Mouse (Mus musculus) cerebellum, postnatal 14 days (tissue): Measurements from ENCODE around the gene Tyw1.

Experiments
- DNase-seq, 2 experiments: peaks; one replicate each; pipeline ENCODE4 v3.0.0; 2021; ENCODE audit warnings: mixed read lengths in 2 of 2

Tyw1 gene

DNA sequence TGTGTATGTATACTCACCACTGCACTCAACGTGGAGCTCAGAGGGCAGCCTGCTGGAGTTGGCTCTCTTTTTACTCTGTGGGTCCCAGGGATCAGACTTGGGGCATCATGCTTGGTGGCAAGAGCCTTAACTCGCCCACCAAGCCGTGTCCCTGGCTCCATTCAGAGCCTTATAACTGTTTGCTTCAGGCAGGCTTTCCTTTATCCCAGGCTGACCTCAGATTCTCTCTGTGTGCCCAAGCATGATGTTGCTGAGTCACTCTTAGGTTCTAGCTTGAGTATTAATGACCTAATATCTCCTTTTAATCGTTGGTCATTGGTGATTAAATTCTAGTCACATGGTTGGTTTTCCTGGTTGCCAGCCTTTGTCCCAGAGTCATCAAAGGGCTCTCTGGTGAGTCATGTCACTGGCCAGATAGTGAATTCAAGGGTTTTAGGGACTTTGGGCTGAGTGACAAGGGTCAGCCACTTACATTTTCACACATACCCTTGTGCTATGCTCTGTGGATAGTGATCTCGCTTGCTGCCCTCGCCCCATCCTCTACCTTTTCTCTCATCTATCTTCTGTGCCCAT is 9.1 kb downstream of the Tyw1 start:
- no peak for DNase-seq

DNA sequence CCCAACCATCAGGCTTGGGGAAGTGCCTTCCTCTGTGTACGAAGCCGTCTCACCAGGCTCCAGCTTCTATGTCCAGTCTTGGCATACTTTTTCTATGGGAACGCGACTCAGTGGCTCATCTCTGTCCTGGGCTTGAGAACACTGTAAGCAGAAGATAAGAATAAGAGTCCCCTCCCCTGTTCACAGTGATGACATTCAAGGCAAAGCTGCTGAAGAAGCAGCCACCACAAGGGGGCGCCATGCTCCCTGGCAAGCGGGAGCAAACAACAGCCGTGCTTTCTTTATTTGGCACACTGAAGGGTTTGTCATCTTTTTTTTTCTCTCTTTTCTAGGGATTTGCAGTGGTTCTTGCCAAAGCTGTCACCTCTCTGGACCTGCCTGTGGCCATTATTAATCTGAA is 11.2 kb downstream of the Tyw1 start:
- DNase-seq: peak; percentile 50 to 78

DNA sequence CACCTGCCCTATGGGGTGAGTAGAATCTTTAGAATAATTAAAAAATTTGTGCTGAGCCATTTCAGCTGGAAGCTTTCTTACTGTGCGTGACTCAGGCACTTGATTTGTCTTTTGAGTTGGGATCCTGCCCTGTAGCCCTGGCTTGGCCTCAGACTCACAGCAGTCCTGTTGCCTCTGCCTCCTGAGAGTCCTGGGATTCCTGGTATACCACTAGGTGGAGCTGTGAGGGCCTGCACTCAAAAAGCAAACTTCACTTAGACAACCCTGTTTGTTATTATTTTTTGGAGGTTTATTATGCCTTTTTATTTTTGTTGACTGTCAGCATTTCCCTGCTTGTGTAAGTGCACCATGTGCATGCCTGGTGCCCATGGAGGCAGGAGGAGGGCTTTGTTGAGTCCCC is 11.9 kb downstream of the Tyw1 start:
- peak; percentile 56 for DNase-seq

DNA sequence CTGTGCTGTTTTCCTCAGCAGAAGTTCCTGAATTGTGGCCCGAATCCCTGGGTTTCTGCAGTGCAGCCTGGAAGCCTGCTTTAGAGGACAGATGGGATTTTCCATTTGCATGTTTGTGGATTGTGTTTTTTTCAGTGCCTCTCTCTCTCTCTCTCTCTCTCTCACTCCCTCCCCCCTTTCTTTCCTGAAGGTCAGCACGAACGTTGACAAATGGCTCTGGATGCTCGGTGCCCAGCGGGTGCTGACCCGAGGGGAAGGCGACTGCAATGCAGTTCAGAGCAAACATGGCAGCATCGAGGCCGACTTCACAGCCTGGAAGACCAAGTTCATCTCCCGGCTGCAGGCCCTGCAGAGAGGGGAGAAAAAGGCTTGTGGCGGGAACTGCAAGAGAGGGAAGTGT is 13.6 kb downstream of the Tyw1 start:
- no peak for DNase-seq

DNA sequence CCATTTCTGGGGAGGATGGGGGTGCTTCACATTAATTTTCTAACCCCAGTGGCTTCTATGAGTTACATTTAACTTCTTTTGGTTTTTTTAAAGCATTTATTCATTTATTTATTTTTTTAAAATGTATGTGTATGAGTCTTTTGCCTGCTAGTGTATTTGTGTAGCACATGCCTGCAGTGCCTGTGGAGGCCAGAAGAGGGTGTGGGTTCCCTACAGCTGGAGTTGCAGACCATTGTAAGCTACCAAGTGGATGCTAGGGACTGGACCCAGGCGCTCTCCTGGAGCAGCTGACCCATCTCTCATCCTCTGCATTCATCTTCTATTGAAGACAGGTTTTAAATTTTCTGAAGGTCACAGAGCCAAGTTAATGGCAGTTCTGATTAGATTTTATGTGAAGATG is 16.9 kb downstream of the Tyw1 start:
- peak in 1 of 2 experiments; percentile 20 for DNase-seq

DNA sequence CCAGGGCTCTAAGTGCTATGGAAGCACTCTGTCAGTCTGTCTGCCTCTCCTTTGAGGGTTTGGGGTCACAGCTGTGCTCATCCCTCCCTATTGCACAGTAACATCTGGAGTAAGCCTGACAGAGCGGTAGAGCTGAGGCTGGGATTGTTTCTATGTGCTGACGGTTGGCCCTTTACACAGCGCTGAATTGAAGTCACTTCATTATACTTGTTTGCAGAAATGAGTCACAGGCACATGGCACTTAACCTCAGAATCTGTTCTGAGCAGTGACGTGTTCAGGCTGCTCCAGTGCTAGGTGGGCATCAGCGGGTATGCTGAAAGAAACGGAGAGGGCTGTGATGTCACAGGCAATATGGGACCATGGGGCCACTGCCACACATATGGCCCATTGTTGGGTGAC is 17.6 kb downstream of the Tyw1 start:
- DNase-seq: no peak

DNA sequence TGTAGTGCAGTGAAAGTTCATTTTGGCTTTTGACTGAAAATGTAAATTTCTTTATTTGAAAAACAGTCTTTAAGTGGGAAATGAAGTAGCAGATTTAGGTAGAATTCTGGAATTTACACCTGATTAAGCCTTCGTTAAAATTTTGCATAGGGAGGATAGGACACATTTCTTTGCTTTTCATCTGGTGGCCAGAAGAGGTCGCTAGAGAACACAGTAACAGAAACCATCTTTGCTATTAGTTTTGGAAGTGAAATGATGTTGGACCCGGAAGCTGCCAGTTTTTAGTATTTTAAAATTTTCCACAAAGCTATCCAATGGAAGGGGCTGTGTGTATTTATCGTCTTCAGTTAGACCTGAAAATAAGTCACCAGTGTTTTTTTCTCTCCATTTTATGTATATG is 20.1 kb downstream of the Tyw1 start:
- peak; percentile 75 to 81 for DNase-seq

DNA sequence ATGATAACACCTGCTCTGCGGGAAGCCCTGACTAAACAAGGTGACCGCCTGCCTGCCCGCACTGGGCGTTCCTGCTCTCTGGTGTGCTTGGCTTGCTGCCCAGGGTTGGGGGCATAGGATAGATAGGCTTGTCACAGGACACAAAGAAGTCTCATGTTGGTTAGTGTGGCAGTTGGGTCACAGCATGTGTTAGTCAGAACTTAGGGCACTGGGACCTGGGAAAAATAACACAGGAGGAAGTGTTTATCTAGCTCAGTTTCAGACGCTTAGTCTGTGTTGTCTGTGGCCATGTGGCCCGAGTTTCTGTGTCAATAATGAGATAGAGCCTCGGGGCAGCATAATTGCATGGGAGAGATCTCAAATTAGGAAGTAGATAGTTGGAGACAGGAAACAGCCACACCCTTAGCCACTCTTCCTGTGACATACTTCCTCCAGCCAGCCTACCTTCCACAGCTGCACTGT is 22.6 kb downstream of the Tyw1 start:
- no peak for DNase-seq

DNA sequence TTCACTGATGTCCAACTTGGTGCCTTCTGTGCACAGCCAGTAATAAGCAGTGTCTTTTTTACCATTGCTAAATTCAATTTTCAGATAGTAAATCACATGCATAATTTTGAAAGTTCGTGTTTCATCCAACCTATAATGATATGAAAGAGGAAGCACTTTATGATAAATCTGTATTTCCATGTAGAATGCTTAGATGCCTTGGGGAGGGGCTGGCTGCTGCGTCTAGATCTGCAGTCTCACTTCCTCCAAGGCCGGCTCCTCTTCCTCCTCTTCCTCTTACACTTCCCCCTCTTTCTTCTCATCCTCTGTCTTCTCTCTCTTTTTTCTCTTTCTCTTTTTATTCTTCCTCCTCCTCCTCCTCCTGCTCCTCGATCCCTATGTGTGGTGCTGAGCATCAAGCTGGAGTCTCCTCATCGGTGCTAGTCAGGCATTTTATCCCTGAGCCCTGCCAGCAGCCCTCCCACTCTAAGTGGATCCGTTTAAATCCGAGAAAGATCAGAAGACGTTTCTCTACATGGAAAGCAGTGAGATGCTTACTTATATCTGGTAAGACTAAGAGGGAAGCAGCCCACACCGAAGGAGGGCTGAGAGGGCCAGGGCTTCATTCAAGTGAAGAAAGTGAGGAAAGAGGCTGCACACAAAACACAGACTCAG is 27.8 kb downstream of the Tyw1 start:
- no peak for DNase-seq

DNA sequence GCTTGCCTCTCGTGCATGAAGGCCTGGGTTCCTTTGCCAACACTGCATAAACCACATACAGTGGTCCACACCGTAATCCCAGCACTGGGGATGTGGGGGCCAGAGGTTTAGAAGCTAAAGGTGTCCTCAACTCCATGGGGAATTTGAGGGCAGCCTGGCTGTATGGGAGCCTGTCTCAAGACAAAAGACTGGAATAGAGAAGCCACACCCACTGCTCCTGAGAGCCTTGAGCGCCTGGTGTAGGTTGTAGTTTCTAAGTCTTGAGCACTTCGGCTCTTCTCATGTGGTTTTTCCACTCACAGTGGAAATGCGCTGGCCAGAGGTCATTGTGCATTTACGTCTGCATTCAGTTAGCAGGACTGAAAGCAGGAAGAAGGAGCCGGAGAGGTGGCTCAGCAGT is 32.7 kb downstream of the Tyw1 start:
- no peak for DNase-seq

DNA sequence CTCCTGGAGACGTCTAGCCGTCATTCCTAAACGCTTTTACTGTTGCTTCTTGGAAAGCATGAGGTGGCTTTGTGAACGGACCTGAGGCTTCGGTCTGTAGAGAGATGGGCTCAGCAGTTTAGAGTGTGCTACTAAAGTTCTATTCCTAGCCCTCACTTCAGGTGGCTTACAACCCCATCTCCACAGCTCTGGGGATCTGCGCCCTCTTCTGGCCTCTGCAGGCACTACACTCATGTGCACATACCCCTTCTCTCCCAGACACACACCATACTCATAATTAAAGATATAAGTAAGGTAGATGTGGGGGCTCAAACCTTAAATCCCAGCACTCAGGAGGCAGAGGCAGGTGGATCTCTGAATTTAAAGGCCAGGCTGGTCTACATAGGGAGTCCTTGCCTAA is 34.8 kb downstream of the Tyw1 start:
- peak in 1 of 2 experiments; percentile 31 for DNase-seq

DNA sequence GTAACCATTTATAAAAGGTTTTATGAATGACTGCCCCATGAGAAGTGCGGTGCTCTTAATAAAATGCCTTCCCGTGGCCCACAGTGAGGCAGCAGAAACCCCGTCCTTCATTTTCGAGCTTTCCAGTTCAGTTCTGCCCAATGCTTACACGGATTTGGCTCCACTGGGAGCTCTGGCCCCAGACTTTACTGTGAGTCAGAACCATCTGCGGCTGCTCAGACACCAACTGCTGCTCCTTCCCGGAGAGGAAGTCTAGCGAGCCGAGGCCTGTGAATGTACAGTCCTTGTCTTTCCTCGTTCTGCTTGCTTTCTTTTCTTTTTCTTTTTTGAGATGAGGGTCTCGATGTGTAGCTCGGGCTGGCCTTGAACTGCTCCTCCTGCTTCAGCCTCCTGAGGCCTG is 35.4 kb downstream of the Tyw1 start:
- peak; percentile 65 to 72 for DNase-seq

DNA sequence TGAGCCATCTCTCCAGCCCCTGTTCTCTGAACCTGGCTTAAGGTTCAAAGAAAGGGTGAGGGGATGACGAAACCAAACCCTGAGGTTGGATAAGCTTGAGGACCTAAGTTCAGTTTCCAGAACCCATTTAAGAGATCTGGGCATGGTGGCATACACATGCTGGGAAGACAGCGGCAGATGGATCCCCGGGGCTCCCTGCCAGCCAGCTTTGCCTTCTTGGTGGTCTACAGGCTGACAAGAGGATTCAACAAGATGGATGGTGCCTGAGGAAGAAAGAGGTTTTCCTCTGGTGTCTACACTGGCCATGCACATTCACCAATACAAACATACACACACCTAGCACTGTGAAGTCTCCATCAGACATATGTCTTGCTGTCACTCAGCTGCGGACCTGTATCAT is 37.6 kb downstream of the Tyw1 start:
- DNase-seq: peak; percentile 56 to 57

DNA sequence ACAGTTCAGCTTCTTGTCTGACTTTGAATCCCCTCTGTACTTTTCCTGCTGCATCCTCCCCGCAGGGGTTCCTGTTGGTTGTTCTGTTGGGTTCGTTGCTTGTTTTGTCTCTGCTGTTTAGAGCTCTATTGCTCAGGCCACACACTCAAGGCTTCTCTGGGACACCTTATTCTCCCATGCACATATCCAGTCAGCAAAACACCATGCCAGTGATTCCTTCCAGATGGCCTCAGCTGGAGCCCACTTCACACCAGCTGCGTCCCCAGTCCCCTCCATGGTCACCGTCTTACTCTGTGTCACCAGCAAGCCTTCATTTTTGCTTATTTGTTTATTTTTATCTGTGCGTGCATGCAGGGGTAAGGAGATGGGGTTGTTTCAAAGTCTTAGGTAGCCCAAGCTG is 38.5 kb downstream of the Tyw1 start:
- peak; percentile 31 to 42 for DNase-seq

DNA sequence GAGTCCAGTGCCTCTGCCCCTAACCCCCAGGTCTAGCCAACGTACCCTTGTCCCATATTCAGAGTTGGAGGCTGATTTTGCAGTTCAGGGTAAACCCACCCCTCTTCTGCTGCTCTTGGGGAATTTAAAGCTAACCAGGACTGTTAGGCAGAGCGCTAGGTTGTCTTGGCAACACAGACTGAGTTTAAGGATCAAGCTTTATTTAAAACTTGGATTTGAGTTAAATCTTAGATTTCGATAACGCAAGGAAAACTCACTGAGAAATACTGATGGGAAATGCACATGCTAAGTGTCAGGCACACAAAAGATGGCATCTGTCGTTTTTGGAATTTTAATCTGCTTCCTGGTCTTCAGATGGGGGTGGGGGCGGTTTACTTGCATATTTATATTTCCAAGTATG is 39.2 kb downstream of the Tyw1 start:
- no peak for DNase-seq

DNA sequence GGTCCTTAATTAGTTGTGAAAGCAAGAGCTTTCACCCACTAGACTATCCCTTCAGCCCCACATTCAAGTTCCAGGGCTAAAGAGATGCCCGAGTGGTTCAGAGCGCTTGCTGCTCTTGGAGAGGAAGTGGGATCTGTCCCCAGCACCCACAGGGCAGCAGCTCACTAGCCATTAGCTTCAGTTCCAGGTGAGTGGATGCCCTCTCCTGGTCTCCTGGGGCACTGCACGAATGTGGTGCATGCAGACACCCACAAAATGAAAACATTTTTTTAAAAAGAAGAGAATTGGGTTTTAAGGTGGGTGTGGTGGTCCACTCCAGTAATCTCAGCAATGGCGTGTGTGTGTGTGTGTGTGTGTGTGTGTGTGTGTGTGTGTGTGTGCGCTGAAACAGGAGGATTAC is 40.7 kb downstream of the Tyw1 start:
- no peak for DNase-seq

DNA sequence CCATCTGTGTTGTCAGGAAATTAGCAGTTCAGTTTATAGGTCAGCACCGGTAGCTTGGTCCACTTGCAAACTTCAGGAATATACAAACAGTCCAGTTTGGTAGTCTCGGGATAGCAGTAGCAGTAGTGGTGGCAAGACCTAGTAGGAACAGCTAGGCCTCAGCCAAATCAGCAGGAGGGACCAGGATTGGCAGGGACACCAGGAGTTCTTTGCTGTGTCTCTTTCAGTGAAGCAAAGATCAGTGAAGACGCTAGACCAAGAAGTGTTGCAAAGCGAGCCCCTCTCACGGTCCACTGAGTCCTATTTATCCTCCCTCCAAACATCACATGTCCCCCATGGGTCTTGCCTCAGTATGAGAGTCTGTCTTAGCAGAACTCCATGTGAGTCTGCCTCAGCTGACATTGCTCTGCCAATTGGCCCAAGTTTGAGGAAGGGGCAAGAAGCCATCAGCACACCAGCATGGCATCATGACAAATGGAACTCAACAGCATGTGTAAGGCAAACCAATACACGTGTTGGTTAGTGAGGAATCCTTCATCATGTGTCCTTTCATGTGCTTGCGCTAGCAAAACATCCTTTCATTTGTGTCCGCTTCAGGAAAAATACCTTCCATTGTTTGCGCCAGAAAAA is 43.5 kb downstream of the Tyw1 start:
- peak; percentile 67 to 76 for DNase-seq

DNA sequence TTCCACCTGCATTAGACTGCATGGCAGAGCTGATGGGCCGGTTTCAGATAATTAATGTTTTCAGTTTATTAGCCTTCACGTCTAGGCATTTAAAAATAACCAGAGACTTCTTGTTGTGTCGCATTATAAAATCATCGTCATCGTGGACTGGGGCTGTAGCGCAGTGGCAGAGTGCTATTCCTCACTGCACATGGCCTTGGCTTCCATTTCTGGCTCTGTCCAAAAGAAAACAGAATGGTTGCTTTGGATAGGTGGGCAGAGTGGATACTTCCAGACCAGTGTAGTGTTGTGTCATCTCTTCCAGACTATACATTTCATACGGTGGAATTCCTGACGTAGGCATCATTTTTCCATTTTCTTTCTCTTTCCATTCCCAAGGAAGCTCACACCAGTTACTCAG is 44.1 kb downstream of the Tyw1 start:
- peak; percentile 35 to 51 for DNase-seq

DNA sequence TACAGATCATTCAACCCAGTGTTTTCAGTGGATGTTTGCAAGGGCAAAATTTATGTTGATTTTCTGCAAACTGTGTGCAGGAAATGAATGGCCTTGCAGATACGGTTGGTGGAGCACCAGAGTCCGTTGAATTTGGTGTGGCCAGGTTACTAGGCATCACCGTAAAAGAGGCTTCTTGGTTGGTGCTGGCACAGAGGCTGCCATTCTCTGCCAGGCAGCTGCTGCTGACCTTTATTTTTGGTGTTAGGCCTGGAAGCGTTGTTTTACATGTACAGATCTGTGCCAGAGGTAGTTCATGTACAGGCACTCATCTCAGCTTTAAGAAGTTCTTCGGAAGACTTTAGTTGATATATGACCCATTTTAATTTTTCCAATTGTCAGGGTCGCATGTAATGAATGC is 48.2 kb downstream of the Tyw1 start:
- DNase-seq: no peak

DNA sequence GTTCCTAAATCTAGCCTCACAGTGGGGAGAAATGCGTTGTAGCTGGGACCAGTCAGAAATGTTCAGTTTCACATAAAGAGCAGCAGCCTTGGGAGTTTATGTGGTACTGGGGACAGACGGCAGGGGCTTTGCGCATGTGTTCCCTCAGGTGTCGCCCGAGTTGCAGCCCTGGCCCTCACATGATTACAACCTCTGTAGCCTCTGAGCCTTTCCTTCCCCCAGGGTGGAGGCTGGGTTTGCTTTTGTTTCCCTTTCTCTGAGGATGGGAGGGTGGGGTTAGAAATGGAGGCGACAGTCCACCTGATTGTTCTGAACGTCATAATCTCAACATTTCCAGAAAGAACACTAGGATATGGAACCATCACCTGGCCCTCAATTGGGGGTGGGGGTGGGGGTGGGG is 52.5 kb downstream of the Tyw1 start:
- no peak for DNase-seq

DNA sequence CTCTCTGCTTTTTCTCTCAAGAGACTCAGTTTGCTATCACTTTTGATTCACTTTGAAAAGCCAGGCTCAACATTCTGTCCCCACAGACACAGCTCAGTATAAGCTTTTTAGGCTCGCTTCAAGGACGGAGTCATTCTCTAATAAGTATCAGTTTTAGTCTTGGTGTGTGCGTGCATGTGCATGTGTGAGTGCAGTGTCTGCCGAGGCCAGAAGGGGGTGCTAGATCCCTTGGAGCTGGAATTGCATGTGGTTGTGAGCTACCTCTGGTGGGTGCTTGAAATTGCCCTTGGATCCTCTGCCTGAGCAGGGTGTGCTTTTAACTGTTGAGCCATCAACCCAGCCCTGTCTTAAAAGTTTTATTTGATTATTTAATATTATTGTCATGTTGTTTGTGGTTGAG is 54.7 kb downstream of the Tyw1 start:
- no peak for DNase-seq

DNA sequence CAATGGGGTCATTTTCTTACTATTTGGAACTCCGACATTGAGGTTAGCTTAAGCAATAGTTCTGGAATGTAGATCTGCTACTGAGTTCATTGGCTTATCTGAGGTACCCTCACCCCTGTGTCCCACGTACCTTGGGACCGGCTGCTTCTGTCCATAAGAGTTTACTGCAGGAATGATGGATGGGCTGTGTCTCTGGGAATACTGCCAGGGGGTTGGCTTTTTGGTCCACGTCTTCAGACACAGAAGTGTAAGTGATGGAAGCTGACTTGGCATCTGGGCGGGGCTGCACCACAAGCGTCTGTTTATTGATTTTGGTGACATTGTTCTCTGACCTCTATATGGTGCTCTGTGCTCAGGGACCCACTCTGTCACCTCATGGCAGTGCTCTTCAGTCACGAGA is 55.4 kb downstream of the Tyw1 start:
- no peak for DNase-seq

DNA sequence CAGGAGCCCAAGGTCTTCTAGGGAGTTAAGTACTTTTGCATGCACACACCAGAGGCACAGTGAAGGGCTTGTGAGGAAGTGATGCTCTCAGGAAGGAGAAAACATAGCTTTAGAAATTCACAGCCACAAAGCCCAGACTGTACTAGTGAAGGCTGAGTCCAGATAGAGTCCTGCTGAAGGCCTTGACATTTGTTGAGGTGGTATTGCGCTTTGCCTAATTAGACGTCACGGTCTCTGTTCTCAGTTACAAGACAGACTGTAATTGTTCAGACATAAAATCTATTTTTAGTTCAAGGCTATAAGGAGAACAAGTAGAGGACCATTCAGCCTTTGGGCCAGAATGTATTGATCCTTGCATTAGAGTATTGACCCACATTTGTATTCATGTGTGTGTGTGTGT is 58.1 kb downstream of the Tyw1 start:
- DNase-seq: no peak

DNA sequence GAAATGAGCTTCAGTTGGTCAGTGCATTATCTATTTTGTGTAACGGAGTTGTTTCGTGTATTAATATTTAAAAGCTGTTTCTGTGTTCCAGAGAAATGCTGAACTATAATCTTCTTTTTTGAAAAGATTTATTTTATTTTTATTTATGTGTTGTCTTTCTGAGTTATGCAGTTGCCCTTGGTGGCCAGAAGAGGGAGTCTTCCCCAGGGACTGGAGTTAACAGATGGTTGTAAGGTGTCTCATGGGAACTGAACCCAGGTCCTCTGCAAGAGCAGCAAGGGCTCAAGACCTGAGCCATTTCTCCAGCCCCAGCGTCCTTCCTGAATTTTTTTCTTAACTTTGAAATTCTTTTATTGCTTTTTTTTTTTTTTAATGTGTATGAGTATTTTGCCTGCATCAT is 59.5 kb downstream of the Tyw1 start:
- DNase-seq: no peak

DNA sequence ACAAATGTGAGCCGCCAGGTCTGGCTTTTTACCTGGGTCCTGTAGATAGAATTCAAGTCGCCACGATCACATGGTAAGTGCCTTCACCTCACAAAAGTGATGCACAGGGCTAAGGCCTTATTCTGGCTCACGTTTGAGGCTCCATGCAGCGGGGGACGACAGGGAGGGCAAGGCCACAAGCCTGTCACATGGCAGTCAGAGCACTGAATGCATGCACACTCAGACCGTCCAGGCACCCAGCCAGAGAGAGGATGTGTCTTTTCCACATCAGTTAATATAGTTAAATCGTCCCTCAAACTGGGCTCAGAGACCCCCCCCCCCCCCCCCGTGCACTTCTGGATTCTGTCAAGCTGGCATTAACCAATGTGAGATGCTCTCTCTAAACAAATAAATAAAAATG is 60.9 kb downstream of the Tyw1 start:
- peak in 1 of 2 experiments; percentile 56 for DNase-seq
